In the genomic region with DNA sequence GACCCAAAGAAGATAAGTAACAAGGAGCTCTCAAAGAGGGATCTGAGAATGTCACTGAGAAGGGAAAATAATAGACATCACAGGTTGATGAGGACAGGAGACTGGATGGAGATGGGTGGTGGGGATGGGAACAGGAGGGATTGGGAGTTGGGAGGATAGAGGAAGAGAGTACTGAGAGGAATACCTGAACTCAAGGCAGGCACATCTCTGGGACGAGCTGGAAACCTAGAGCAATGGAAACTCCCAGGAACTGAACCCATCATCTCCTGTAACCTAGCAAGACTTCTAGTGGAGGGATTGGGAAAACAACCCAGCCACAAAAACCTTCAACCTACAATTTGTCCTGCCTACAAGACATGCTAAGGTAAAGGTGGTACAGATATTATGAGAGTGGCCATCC, we compare ENCODE assay signal across 42 mouse cellular contexts. TPM values are rescaled to one million over a fixed set of nuclear protein-coding genes. Genes with fewer than 3 reads are reported as not detected.
"Had no signal": no experiment of that assay in that cellular context is flagged by ENCODE, and none has a peak within 500 bp of the region (broad histone marks: within the 10 kb centered on the region; RNA-seq: fewer than 3 reads in every experiment).

No protein-coding gene starts in this region.

- H3K4me2 ChIP-seq: limb, embryonic 12.5 days; limb, embryonic 13.5 days; limb, embryonic 15.5 days; liver, embryonic 13.5 days; liver, embryonic 15.5 days; lung, embryonic 14.5 days; lung, embryonic 15.5 days; midbrain, embryonic 12.5 days; midbrain, embryonic 13.5 days; midbrain, embryonic 15.5 days; neural tube, embryonic 12.5 days; neural tube, embryonic 13.5 days had no signal

- H3K9me3 ChIP-seq: limb, embryonic 10.5 days; limb, embryonic 12.5 days; limb, embryonic 13.5 days; limb, embryonic 15.5 days; liver, embryonic 13.5 days; liver, embryonic 15.5 days; lung, embryonic 15.5 days; midbrain, embryonic 10.5 days; midbrain, embryonic 12.5 days; midbrain, embryonic 13.5 days; midbrain, embryonic 15.5 days; neural tube, embryonic 12.5 days; neural tube, embryonic 13.5 days had no signal

- ATAC-seq: lung, postnatal 0 days; midbrain, embryonic 13.5 days; midbrain, embryonic 15.5 days; midbrain, embryonic 16.5 days had no signal

- H3K9ac ChIP-seq: limb, embryonic 12.5 days; limb, embryonic 13.5 days; limb, embryonic 15.5 days; liver, embryonic 13.5 days; liver, embryonic 14.5 days; liver, embryonic 15.5 days; lung, embryonic 14.5 days; lung, embryonic 15.5 days; midbrain, embryonic 12.5 days; midbrain, embryonic 13.5 days; midbrain, embryonic 15.5 days; neural tube, embryonic 12.5 days; neural tube, embryonic 13.5 days had no signal

- H3K4me1 ChIP-seq: limb, embryonic 10.5 days; limb, embryonic 12.5 days; limb, embryonic 13.5 days; limb, embryonic 15.5 days; liver, embryonic 15.5 days; lung, embryonic 15.5 days; megakaryocyte, embryonic 14.5 days; midbrain, embryonic 10.5 days; midbrain, embryonic 12.5 days; midbrain, embryonic 13.5 days; midbrain, embryonic 15.5 days; neural tube, embryonic 12.5 days; neural tube, embryonic 13.5 days had no signal

- H3K27me3 ChIP-seq: limb, embryonic 12.5 days; limb, embryonic 13.5 days; limb, embryonic 15.5 days; liver, embryonic 13.5 days; liver, embryonic 15.5 days; lung, embryonic 15.5 days; megakaryocyte, embryonic 14.5 days; midbrain, embryonic 12.5 days; midbrain, embryonic 13.5 days; midbrain, embryonic 15.5 days; neural tube, embryonic 12.5 days; neural tube, embryonic 13.5 days had no signal

- H3K27ac ChIP-seq: left cerebral cortex, adult 2 months; limb, embryonic 10.5 days; limb, embryonic 12.5 days; limb, embryonic 13.5 days; limb, embryonic 15.5 days; liver, embryonic 13.5 days; liver, embryonic 14.5 days; liver, embryonic 15.5 days; lung, embryonic 15.5 days; macrophage; midbrain, embryonic 10.5 days; midbrain, embryonic 12.5 days; midbrain, embryonic 13.5 days; midbrain, embryonic 15.5 days; neural tube, embryonic 12.5 days; neural tube, embryonic 13.5 days had no signal

- H3K4me3 ChIP-seq: left cerebral cortex, adult 2 months; limb, embryonic 10.5 days; limb, embryonic 12.5 days; limb, embryonic 13.5 days; limb, embryonic 15.5 days; liver, embryonic 13.5 days; liver, embryonic 15.5 days; lung, embryonic 15.5 days; megakaryocyte, embryonic 14.5 days; midbrain, embryonic 10.5 days; midbrain, embryonic 12.5 days; midbrain, embryonic 13.5 days; midbrain, embryonic 15.5 days; myocyte; neural tube, embryonic 12.5 days; neural tube, embryonic 13.5 days had no signal

- H3K36me3 ChIP-seq: limb, embryonic 10.5 days; limb, embryonic 12.5 days; limb, embryonic 13.5 days; limb, embryonic 15.5 days; liver, embryonic 15.5 days; lung, embryonic 15.5 days; midbrain, embryonic 10.5 days; midbrain, embryonic 12.5 days; midbrain, embryonic 13.5 days; midbrain, embryonic 15.5 days; neural tube, embryonic 12.5 days; neural tube, embryonic 13.5 days had no signal

- DNase-seq: left cerebral cortex, postnatal 4 days; liver; liver, embryonic 13.5 days; lung, adult 18-20 months; lung, adult 2 months; lung, embryonic 14.5 days; lung, postnatal 10 days; lung, postnatal 14 days; lung, postnatal 36 days; lung, postnatal 4 days had no signal

RNA-seq across cellular contexts. Expression of gene Fgg, which starts 8.7 kb away (rescaled TPM):
- total RNA-seq: left cerebral cortex, adult 18-20 months; left cerebral cortex, adult 2 months; left cerebral cortex, adult 8-10 months; left cerebral cortex, postnatal 10 days; left cerebral cortex, postnatal 14 days; left cerebral cortex, postnatal 25 days; left cerebral cortex, postnatal 36 days; left cerebral cortex, postnatal 4 days; megakaryocyte progenitor cell, adult 5-6 weeks; megakaryocyte, adult 5-6 weeks; megakaryocyte-erythroid progenitor cell, adult 5-6 weeks; midbrain, postnatal 0 days; monocyte, adult 5-6 weeks had no signal
- polyA plus RNA-seq: limb, embryonic 12.5 days; lung, embryonic 14.5 days; macrophage; midbrain, embryonic 12.5 days; midbrain, embryonic 16.5 days; myocyte; neural tube, embryonic 12.5 days; neural tube, embryonic 13.5 days had no signal

RNA-seq across cellular contexts. Expression of gene Fga, which starts 9.6 kb away (rescaled TPM):
- total RNA-seq: left cerebral cortex, adult 18-20 months; left cerebral cortex, adult 2 months; left cerebral cortex, adult 8-10 months; left cerebral cortex, postnatal 10 days; left cerebral cortex, postnatal 14 days; left cerebral cortex, postnatal 25 days; left cerebral cortex, postnatal 36 days; left cerebral cortex, postnatal 4 days; megakaryocyte progenitor cell, adult 5-6 weeks; megakaryocyte, adult 5-6 weeks; megakaryocyte-erythroid progenitor cell, adult 5-6 weeks; midbrain, postnatal 0 days; monocyte, adult 5-6 weeks had no signal
- polyA plus RNA-seq: limb, embryonic 10.5 days; limb, embryonic 11.5 days; macrophage; midbrain, embryonic 10.5 days; midbrain, embryonic 12.5 days; midbrain, embryonic 15.5 days; midbrain, embryonic 16.5 days; midbrain, postnatal 0 days; myocyte; neural tube, embryonic 11.5 days had no signal

RNA-seq across cellular contexts. Expression of gene Fgb, which starts 33.4 kb away (rescaled TPM):
- total RNA-seq: left cerebral cortex, adult 18-20 months; left cerebral cortex, adult 2 months; left cerebral cortex, adult 8-10 months; left cerebral cortex, postnatal 10 days; left cerebral cortex, postnatal 14 days; left cerebral cortex, postnatal 25 days; left cerebral cortex, postnatal 36 days; left cerebral cortex, postnatal 4 days; megakaryocyte progenitor cell, adult 5-6 weeks; megakaryocyte, adult 5-6 weeks; megakaryocyte-erythroid progenitor cell, adult 5-6 weeks; midbrain, postnatal 0 days; monocyte, adult 5-6 weeks had no signal
- polyA plus RNA-seq: limb, embryonic 10.5 days; limb, embryonic 13.5 days; macrophage; midbrain, embryonic 10.5 days; midbrain, embryonic 12.5 days; midbrain, embryonic 15.5 days; midbrain, embryonic 16.5 days; midbrain, postnatal 0 days; myocyte; neural tube, embryonic 12.5 days had no signal
